Mouse (Mus musculus) lung, postnatal 14 days (tissue): ENCODE results near the gene Nog.

Experiments
- DNase-seq: peaks from one replicate; pipeline ENCODE4 v3.0.0; 2021

The Nog gene

GRCm38 (mm10) chr11:89302056-89302815 lies at the start of gene Nog:
Gene Nog (minus strand): TSS chr11:89302332.
- peak; percentile 37 for DNase-seq

GRCm38 (mm10) chr11:89340238-89340637 lies 38.1 kb upstream of the Nog start:
- DNase-seq = no peak

DNA sequence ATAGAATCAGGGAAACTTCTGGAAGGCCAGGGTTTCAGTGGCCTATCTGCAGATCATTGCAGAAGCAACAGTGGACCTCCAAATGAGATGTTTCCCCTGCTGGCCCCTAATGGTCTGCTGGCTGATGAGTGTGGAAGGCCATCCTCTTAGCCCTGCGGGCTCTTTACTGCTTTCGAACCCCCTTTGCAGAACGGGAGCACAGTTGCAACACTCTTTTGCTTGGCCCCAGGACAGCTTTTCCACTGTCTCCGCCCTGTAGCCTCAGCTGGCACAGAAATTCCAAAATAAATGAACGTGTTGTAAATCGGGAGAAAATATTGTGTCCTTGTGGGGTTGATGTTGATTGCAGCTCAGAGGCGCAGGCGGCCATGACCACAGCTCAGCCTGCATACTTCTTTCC lies 37.7 kb upstream of the Nog start:
- DNase-seq = peak; percentile 6

- DNase-seq = no peak
Measured at GRCm38 (mm10) chr11:89337910-89338309, 35.8 kb upstream of the Nog start.

DNA sequence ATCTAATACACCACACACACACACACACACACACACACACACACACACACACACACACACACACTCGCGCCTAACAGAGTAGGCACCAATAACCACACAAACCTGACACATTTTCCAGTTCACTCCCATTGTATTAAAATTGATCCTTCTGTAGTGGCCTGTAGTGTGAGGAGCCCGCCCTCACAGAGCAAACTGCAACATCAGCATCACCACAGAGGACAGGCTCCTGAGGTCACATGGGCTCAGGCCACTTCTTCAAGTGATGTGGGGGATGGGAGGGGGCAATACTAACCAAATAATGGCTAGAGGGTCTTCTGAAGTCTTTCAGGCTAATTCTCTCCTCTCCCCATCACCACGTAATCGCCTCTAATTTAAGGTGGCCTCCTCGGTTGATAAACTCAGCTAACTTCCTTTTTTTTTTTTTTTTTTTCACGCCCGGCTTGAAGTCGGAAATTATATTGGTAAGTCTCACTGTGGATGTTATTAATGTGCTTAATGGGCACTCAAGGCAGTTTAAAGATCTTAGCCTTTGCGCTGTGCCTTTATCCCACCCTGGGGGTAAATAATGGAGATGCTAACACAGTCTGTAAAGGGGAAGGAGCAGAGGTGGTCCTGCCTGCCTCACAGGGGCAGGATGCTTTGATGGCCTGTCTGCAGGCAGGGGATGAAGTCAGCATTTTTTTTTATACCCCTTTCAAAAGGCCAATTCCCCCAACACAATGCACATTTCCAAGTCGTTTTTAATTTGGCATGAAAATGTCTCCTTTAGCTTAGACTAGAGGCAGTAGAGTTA lies 25.2 kb upstream of the Nog start:
- peak; percentile 16 for DNase-seq

DNA sequence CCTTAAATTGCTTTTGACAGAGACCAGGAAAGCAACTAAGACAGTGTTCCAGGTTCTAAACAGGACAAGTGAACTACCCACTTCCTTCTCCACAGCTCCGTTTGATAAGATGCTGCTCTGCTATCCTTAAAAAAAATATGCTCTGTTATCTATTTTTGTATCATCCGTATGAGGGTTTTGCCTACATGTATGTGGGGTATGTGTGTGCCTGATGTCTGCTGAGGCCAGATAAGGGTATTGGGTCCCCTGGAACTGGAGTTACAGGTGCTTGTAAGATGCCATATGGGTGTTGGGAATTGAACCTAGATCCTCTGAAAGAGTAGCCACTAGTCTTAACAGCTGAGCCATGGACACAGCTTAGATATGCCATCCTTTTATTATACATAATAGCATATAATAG lies 19.6 kb upstream of the Nog start:
- no peak for DNase-seq

- no peak for DNase-seq
Measured at GRCm38 (mm10) chr11:89319675-89320074, 17.5 kb upstream of the Nog start.

GRCm38 (mm10) chr11:89318324-89318723 lies 16.2 kb upstream of the Nog start:
- DNase-seq = no peak

DNA sequence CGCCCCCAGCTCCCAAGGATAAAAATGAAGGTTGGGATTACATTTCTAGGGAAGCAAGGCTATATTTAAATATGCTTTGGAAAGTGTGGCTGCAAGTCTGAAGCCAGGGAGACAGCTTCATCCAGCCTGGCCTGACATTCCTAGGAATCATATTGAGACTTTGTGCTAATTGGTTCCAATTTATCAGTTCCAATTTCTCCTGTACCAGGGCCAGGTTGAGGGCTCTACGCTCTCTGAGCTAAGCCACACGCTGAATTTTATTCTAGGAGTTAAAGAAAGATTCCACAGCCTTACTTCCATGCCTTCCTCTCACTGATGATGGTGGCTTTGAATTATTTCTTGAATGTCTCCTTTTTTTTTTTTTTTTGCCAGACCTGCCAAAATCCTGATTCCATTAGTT lies 15.6 kb upstream of the Nog start:
- DNase-seq = no peak

- DNase-seq = no peak
Measured at GRCm38 (mm10) chr11:89314374-89314773, 12.2 kb upstream of the Nog start.

DNA sequence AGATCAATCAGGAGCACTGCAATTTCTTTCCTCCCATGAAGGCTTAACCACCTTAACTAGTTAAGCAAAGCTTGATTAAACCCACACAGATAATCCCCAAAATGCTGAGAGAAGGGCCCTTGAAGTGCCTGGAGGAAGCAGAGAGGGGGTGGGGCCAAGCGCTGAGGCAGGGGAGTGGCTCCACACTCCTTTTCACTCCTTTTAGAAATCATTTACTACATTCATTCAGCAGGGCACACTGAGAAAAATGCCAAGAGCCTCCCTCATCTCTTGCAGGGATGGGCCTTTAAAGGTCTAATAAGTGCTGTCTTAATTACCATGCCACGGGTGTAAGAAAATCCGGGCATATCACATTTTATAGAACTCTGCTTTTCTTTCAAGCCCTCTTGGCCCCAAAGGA lies 10.2 kb upstream of the Nog start:
- no peak for DNase-seq

DNA sequence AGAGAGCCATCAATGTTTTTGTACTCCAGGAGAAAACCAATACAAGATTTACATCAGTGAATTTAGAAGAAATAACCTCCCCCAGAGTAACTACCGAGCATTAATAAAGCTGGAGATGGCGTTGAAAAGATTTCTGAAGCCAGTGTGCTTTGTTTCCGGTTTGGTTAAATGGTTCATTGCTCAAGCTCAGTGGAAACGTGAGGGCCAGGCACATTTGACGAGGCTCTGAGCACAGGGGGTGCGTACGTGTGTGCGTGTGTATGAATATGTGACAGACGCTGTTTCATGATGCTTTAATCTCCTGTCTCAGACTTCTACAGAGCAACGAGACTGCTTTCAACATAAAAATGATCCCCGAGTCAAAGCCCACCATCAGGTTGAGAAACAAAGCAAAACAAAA lies 8.1 kb upstream of the Nog start:
- no peak for DNase-seq

DNA sequence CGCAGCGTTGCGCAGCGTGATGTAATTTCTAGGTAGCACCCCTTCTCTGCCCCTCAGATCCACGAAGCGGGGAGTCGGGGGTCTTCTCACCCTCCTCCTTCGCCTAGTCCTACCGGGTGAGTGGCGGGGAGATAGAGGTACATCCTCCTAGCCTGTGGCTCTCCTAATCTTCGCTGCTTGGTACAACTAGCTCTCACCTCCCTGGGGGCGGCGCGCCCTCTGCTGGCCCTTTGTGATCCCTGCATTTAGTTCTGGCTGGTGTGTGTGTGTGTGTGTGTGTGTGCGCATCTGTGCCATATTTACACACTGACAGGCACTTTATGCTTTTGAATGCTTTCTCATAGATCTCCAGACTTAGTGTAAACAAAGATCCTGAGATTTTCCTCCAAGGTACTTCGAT lies 1.3 kb upstream of the Nog start:
- DNase-seq = peak; percentile 85

- peak; percentile 70 for DNase-seq
Measured at GRCm38 (mm10) chr11:89302816-89303180, 666 bp upstream of the Nog start.

- DNase-seq = no peak
Measured at GRCm38 (mm10) chr11:89301331-89302055, 639 bp downstream of the Nog start.

DNA sequence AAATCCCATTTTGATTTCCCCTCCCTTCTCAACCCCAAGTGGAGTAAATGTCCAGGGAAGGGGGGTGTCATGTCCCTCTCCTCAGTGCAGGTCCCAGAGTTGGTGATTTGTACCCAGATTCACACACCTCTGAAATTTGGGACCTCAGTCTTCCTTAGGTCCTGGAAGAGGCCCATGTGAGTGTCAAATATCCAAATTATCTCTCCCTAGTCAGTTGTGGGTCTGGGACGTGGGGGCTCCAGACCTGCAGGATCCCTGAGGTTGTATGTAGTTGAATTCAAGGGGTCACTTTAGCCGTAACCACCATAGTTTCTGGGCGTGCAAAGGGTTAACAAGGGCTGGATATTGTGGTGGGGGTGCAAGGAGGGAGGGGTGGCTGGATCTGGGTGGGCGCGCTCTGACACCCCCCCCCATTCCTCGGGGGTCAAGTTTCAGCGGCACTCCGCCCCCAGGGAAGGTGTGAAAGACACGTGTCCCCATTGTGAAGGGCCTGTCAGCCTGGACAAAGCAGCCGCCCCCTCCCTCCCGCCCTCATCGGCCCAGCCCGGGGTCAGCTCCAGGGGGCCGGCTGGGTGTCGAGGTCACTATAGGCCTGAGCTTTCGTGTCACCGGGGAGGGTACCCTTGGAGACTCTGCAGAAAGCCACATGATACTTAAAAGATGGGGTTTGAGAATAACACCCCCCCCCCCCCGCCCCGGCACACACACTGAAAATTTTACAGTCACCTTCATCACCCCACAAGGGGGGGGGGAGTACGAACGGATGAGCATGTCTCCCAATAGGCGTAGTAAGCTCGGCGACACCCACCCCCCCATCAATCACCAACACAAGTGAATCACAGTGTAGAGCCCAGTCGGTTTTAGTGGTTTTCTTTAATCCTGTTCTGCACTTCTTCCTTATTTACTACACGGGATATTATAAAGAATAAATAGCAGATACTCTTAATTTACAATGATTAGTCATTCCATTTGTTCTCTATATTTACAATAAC lies 2.1 kb downstream of the Nog start:
- DNase-seq = no peak

DNA sequence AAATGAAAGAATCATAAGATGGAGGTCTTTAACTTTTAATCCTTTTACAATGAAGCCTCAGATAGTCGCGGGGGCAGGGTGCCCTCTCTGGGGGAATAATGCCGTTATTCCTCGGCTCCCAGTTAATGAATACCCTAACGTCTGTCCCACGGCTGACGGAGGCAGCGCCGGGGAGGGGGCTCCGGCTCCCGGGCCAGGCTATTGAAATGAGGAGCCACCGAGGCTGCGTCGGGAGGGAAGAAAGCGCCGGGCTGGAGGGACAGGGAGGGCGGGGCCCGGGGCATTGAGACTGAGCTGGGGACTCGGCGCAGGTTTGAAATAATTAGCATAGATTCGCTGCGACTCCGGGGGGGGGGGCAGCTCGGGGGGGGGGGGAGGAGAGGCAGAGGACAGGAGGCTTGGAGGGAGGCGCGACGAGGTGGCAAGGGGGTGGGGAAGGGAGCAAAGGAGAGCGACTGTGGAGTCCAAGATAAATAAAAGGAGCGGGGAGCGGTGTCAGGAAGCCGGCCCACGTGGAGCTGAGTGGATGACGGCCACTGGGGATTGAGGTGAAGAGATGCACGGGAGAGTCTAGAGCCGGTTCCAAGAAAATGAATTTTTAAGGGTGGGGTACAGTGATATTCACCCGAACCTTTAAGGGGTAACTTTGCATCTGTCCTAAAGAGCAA lies 2.9 kb downstream of the Nog start:
- no peak for DNase-seq

DNA sequence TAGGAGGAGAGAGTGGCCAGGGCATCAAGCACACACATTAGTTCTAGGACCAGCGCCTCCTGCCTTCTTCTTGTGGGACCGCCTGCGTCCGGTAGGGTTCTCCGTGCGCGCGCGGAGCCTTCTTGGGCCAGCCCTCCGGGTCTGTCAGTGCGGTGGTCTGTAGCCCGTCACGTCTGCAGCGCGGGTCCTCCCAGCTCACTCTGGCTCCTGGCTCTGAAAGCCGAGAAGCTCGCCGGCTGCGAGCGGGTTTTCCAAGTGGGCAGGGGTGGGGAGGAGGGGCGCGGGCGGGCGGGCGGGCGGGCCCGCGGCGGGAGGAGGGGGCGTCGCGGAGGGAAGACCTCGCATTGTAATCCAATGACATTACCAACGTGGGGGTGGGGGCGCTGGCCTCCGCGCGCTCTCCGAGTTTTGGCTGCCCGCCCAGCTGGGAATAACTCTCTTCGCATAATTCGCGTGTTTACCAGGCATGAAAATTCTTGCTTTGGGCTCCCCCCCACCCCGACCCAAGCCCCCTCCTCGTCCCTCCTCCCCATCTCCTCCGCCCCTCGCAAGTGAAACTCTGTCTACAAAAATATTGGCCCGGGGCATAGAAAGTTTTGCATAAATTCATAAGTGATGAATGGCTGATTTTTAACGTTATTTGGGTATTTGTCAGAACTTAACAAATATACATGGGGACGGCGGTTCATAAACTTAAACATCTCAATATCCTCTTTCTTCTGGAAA lies 3.7 kb downstream of the Nog start:
- peak; percentile 30 for DNase-seq

- no peak for DNase-seq
Measured at GRCm38 (mm10) chr11:89297521-89297920, 4.6 kb downstream of the Nog start.

GRCm38 (mm10) chr11:89269809-89270361 lies 32.2 kb downstream of the Nog start:
- DNase-seq = no peak

DNA sequence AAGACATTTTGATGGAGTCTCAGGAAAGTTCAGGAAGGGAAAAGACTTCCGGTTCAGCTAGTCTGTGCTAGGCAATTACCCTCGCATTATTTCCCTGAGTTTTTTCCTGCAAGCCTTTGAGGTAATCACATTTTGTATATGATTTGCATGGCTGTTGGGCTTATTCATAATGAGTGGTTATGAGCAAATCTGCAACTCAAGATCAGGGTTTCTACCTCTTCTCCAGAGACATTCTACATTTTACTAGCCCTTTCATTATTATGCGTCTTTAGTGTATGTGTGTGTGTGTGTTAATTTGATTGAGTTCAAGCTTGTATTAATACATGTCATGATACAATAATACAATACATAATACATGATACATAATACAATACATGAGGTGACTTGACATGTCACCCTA lies 34.6 kb downstream of the Nog start:
- DNase-seq = no peak
